Mouse (Mus musculus) urinary bladder, postnatal 4 days (tissue): Measurements from ENCODE around the gene Poc1a.
A peak's percentile ranks its signal among the peaks of the same experiment; 100 is the strongest.

Experiments used
- DNase-seq, 2 experiments: peaks; one replicate each; pipeline ENCODE4 v3.0.0; 2021 to 2022; ENCODE audit warnings: low spot score in 2 of 2

The Poc1a gene

GRCm38 (mm10) chr9:106367592-106368111, 86.8 kb downstream of the Poc1a start:
- peak; percentile 97 to 99 for DNase-seq

- DNase-seq = peak; percentile 80 to 81
Observed at GRCm38 (mm10) chr9:106368112-106368717, 87.4 kb downstream of the Poc1a start, which contains the start of gene Dusp7. Gene Dusp7 (plus strand): TSS chr9:106368632.

GRCm38 (mm10) chr9:106368831-106369501, 88.1 kb downstream of the Poc1a start:
- peak in 1 of 2 experiments; percentile 47 for DNase-seq

DNA sequence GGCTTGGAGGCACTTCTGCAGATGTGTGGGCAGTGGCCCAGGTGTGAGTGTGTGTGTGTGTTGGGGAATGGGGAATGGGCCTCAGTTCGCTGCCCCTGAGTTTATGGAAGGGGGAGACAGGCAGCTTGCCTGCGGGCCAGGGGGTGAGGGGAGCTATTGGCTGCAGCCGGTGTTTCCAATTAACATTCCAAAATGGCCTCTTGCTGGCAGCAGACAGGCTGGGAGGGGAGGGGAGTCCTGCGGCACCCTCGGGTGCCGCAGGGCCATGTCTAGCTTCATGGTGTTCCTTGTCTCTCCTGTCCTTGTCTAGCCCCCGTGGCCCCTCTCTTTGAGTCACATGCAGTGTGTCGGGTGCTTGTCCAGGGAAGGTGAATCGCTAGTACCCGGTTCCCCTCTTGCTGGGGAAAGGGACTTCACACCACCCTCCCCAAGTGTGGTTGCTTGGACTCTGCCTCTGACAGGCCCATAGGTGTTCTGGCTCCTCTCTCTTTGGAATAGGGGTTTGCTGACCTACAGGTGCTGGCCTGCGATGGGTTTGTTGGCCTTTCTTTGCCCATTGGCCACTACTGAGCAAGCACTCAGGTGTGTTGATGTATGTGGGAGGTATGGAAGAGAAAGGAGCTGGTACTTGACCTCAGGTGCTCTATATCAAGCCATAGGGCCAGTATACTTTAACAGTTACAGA, 89.1 kb downstream of the Poc1a start:
- DNase-seq = peak in 1 of 2 experiments; percentile 40

DNA sequence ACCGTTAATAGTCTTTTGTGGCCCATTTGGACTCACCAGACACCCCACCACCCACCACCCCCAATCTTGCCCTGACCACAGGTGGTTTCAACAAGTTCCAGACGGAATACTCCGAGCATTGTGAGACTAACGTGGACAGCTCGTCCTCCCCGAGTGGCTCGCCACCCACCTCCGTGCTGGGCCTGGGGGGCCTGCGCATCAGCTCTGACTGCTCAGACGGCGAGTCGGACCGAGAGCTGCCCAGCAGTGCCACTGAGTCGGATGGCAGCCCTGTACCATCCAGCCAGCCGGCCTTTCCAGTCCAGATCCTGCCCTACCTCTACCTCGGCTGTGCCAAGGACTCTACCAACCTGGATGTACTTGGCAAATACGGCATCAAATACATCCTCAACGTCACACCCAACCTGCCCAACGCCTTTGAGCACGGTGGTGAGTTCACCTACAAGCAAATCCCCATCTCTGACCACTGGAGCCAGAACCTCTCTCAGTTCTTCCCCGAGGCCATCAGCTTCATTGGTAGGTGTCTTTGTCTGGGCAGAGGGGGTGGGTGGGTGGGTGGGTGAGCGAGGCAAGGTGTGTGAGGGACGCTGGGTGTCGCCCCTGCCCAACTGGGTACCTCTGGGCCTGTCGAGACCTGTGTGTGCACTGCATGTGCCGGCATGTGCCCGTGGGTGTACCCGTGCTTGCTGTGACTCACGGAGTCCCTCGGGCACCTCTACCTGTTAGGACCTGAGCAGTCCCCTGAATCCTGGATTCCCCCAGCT, 89.9 kb downstream of the Poc1a start:
- DNase-seq = peak in 1 of 2 experiments; percentile 66

- no peak for DNase-seq
Observed at GRCm38 (mm10) chr9:106371384-106371671, 90.5 kb downstream of the Poc1a start.

- DNase-seq = peak; percentile 67 to 70
Observed at GRCm38 (mm10) chr9:106371776-106372175, 90.9 kb downstream of the Poc1a start.

DNA sequence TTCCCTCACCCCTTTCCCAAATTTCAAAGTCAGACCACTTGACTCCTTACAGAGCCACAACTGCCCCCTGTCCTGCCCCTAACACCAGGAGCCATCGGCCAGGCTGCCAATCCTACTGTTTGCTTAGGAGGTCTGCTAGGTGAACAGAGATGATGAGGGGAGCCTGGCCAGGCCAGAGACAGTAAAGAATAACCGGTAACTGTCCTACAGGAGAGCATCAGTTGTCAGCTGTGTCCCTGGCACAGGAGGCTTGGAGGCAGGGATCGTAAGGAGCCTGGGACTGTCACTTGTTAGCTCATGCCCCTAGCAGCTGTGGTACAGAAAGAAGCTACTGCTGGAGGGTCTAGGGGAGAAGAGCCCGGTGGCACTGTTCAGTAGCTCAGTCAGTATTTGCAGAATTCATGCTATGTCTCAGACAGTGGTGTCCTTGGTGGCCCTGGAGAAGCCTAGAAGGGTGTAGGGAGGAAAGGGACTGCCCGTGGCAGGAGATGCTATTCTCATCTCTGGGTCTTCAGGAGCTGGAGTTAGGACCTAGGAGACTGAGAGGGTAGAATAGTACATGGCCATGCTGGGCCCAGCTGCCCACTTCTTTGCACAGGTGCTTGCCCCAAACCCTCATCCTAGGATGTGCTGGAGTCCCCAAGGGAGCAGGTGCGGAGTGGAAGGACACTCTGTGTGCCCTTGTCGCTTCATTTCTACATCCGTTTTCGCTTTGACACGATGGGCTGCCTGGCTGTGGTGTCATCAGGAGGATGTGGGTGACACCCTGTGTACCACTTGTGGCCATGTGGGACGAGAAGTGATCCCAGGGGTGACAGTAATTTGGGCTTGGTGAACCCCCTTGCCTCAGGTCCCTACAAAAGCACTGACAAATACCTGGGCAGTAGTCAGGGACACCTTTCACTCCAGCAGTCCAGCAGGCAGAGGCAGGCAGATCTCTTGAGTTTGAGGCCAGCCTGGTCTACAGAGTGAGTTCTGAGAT, 91.9 kb downstream of the Poc1a start:
- DNase-seq = no peak

GRCm38 (mm10) chr9:106373973-106374372, 93.1 kb downstream of the Poc1a start:
- DNase-seq = no peak

DNA sequence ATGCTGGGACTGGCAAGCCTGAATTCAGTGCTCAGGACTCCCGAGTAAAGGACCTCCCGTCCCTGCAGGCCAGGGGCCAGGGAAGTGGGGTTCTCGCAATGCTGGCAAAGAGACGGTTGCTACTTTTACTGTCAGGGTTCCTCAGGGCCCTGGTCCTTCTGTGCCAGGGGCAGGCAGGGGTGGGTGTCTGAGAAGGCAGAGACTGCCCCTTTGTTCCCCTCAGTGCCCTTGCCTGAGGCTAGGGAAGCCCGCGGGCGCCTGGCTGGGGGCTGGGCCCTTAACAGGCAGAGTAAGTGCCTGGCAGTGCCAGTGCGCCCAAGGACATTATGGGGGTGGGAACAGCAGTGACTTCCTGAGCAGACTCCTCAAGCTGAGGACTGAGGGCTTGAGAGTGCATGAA, 96.4 kb downstream of the Poc1a start:
- no peak for DNase-seq

DNA sequence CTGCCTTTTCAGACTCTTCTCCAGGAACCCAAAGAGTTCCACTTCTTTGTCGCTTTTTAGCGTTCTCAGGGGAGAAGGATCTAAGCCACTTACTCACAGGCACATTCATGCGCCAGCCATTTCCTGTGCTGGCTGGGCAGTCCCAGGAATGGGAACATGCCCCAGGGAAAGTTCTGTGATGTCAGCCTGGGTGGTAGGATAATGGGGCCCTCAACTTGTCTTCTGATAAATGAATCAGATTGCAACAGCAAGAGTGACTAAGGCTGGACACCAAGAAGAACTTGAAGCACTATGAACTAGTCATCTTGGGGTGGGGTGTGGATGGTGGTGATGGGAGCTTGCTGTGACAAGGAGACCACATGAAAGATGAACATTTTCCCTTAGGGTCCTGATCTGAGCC, 97.2 kb downstream of the Poc1a start:
- no peak for DNase-seq

DNA sequence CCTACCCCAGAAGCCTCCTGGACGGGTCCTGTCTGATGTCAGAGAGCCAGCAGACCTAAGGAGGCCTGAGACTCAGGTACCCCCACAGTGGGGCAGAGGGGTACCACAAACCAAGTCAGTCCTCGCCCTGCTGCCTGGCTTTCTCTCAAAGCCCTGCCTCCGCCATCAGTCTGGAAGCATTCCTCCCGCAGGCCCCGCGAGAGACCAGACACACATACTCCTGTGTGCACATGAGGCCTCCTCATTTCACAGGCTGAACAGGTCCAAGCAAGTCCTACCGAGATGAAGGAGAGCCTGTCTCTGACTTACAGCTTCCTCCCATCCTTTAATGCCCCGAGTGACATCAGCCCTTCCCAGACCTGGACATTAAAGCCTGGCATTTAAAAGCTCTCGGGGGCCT, 97.9 kb downstream of the Poc1a start:
- no peak for DNase-seq

GRCm38 (mm10) chr9:106386181-106386864, 105.5 kb downstream of the Poc1a start:
- DNase-seq = no peak

DNA sequence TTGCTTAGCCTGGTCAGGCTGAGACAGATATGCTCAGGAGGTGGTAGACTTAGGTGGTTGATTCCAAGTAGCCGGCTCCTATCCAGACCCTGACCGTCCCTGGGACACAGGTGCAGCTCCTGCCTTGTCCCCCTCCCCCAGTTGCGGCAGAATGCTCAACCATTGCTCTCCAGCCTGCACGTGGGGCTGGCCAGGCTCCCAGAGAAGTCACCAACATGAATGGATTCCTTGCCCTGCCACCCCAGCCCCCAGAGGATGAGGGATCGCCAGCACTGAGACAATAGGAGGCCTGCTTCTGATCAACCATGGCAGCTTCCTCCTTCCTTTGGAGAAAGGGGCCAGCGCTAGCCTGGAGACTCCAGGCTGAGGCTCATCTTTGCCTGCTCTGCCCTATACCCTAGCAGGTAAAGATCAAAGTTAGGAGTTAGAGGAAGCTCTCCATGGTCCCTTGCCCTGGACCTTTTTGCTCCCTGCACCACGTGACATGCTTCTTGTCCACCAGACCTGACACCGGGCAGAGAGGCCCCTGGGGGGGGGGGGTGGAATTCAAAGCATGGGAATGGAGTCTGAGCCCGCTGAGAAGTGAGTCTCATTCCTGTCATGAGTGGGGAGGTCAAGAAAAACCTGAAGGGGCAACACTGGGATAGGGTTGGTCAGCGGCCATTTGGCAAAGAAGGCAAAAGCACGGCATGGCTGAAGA, 112.1 kb downstream of the Poc1a start:
- no peak for DNase-seq

DNA sequence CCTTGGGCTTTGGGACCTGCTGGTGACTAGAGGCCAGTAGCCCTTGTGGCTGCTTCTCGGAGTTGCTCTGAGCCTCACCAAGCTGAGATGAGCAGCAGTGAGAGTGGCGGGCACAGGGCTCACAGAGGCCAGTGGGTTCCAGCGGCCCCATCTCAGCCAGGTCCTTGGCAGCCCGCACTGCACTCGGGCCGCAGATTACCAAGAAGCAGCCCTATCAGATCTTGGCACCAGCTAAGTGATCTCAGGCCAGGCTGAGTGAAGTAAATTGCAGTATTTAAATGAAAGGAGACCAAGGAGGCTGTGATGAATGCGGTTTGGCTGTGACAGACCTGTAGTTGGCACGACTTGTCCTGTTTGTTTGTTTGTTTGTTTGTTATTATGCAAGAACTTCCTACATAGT, 112.7 kb downstream of the Poc1a start:
- no peak for DNase-seq

GRCm38 (mm10) chr9:106394649-106395602, 114.1 kb downstream of the Poc1a start:
- no peak for DNase-seq

DNA sequence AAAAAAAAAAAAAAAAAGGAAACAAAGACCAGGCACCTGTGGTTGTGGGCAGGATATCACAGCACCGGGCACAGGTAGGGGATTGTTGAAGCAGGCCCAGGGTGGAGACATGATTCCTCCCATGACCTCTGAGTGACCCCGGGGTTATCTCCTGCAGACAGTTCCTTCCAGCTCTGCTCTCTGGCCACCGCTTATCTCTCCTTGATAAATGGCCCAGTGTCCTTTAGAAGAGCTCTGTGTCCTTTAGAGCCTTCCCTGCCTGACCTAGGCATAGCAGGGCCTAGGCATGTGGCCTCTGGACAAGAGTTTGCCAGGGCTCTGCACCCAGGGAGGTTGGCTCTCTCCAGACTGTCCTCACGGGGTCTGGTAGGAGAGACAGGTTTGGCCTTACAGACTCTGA, 116.9 kb downstream of the Poc1a start:
- DNase-seq = no peak

- no peak for DNase-seq
Observed at GRCm38 (mm10) chr9:106398667-106399311, 117.9 kb downstream of the Poc1a start.
